ENCODE assay signal across 19 mouse cellular contexts in the genomic region with DNA sequence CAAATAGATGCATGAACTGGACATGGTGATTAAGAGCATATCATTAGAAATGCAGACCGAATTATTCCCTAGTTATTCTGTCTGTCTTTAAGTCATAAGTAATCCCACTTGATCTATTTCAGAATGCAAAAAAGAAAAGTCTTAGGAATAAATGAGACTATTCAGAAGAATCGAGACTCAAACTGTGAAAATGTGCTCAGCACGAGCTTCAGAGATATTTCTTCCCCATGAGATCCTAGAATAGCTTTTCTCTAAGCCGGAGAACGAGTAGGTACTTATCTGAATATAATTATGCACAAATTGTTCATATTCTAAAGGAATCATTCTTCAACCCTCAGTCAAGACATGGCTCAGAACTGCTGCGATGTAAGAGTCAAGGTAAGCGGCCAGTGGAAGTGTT. TPM values are rescaled to one million over a fixed set of nuclear protein-coding genes. Genes with fewer than 3 reads are reported as not detected.
"Had no signal": no experiment of that assay in that cellular context is flagged by ENCODE, and none has a peak within 500 bp of the region (broad histone marks: within the 10 kb centered on the region; RNA-seq: fewer than 3 reads in every experiment).

No protein-coding gene starts in this region.

- H3K36me3 ChIP-seq: neural tube, embryonic 12.5 days; neural tube, embryonic 13.5 days; neural tube, embryonic 15.5 days; stomach, embryonic 15.5 days had no signal

- H3K9ac ChIP-seq: neural tube, embryonic 12.5 days; neural tube, embryonic 13.5 days; neural tube, embryonic 15.5 days; stomach, embryonic 15.5 days had no signal

- H3K4me1 ChIP-seq: neural tube, embryonic 12.5 days; stomach, embryonic 15.5 days had no signal

- H3K27me3 ChIP-seq: neural tube, embryonic 12.5 days; neural tube, embryonic 13.5 days; neural tube, embryonic 15.5 days; stomach, embryonic 15.5 days had no signal

- DNase-seq: retina, postnatal 1 day; right cerebral cortex, adult 18-20 months; right cerebral cortex, postnatal 14 days; right cerebral cortex, postnatal 25 days; right cerebral cortex, postnatal 4 days; spleen, adult 18-20 months; thymus, adult 18-20 months; thymus, adult 2 months; thymus, postnatal 14 days; thymus, postnatal 25 days; thymus, postnatal 36 days; thymus, postnatal 4 days had no signal

- H3K4me2 ChIP-seq: neural tube, embryonic 12.5 days; neural tube, embryonic 13.5 days; neural tube, embryonic 15.5 days; stomach, embryonic 15.5 days had no signal

- H3K4me3 ChIP-seq: neural tube, embryonic 12.5 days; neural tube, embryonic 13.5 days; neural tube, embryonic 15.5 days; stomach, embryonic 15.5 days had no signal

- H3K9me3 ChIP-seq: neural tube, embryonic 12.5 days; neural tube, embryonic 13.5 days; neural tube, embryonic 15.5 days; stomach, embryonic 15.5 days had no signal

- H3K27ac ChIP-seq: neural tube, embryonic 12.5 days; neural tube, embryonic 13.5 days; neural tube, embryonic 15.5 days; stomach, embryonic 15.5 days; stomach, postnatal 0 days had no signal

RNA-seq across cellular contexts. Expression of a gene that starts 27.2 kb away (rescaled TPM):
- total RNA-seq: neutrophil, adult 5-6 weeks had no signal
- polyA plus RNA-seq: small intestine, adult 2 months had no signal
